Mouse (Mus musculus) fat pad, adult 2 months (tissue): Measurements from ENCODE around the gene Cryzl2.

Experiments used
- DNase-seq: peaks from one replicate; pipeline ENCODE4 v3.0.0-alpha.2; 2011; ENCODE audit warnings: low read depth, low spot score; ENCODE audit errors: extremely low read depth

Cryzl2 gene

DNA sequence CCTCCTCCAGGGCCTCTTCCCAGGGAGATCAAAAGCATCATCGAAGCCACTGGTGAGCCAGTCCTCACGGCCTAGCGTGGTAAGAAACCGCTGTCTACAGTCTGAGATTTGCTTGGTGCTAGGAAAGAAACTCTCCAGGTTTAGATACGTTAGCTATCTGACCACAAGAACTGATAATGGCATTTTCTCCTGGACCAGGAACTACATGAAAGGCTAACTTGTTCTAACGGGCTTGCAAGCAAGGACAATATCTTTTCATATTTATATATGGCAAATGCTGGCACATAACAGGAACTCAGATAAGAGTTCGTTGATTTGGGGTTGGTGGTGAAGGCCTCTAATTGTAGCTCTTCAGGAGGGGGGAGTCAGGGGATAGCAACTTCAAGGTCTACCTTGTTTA lies 66.4 kb downstream of the Cryzl2 start:
- DNase-seq = no peak

DNA sequence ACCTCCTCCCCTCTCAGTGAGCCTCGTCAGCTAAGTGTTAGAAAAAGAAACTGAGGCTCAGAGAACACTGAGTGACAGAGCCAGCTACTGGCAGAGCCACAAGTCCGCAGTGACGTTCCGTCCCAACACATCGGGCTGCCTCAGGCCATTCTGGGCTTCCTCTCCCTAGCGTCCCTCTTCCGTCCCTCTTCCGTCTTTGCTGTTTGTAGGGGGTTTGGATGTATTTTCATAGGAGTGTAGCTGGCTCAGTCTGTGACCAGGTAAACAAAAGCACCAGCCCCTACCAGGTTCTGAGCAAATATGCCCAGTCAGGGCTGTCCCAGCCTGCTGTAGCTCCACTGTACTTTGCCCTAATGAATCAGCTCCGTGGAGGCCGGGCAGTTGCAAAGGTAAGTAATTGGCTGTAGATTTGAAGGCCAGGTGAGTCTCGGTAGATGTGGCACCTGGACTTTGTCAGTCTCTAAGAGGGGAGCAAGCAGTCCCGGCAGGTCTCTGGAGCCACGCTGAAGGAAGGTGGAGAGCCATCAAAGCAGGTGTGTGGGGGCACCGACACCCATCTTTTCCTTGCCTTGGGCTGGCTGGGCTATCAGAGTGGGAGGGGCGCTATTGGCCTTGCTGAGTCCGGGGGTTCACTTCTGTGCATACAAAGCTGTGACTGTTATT lies 67.4 kb downstream of the Cryzl2 start:
- DNase-seq = no peak

DNA sequence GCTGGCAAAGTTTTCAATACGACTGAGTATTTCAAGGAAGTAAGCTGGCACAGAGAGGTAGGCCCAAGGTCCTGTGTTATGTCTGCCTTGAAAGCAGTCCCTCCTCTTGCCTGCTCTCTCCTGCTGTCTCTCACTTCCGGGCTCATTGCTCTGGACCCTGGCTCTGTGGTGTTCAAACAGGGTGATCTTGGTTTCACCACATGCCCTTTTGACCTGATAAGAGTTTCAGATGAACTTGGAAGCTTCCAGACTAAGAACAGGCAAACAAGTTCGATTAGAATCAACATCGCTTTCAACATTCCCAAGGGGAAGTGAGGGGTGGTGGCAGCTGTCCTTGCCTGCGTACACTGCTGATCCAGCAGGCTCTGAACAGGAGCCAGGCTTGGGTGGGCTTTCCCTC lies 68.2 kb downstream of the Cryzl2 start:
- no peak for DNase-seq

DNA sequence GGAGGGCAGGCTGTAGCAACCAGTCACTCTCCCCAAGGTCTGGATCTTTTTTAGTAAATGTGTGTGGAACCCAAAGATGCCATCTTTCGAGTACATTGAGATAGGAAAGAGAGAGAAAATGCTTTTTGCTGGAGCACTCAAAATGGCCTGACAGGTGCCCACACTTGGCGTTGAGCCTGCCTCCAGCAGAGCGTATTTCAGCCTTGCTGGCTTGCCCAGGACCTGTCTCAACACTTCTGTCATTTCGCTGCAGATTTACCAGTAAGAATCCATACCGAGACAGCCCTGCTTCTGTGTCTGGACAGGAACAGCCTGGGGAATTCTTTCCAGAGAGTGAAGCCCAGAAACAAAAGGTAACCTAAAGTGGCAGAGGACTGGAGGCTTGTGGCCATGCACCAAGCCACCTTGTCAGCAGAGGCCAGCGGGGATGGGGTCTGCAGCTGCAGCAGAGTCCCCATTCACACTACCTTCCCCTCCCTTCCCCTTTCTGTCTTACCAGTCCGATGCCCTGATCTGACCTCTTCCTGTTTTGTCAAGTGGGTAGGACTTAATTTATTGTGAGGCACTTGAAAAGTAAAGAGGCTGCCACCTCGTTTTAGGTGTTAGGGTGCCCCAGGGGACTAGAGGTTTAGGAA lies 74.6 kb downstream of the Cryzl2 start:
- DNase-seq = peak; percentile 45

DNA sequence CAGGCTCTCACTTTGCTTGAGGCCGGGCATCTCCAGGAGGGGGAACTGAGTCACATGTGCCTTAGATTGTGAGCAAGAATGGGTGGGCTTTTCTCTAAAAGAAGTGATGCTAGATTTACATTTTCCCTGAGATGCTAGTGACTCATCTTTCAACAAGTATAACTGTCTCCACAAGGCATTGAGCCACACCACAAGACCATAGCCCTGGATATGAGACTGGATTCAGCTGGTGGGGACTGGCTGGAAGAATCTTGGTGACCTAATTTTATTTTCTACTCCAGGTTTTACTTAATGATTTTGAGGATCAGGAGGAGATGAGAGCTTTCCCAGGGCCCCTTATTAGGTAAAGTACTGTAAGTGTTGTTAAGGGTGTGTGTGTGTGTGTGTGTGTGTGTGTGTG lies 77.2 kb downstream of the Cryzl2 start:
- no peak for DNase-seq

DNA sequence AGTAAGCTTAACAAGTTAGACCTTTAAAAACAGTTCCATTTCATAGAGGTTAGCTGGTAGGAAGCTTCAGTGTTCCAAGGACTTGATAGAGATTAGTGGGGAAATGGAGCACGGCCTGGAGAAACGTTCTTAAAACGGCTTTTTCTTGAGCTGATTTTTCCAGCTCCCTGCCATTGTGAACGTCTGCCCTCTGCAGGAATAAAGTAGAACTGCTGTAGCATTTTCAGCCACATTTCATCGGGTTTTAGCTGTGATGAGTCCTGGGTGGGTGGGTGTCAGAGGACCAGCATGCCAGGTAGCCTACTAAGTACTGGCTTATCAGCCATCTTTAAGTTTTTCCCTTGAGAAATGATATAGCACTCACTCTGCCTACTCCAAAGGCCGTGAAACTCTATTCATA lies 78.1 kb downstream of the Cryzl2 start:
- no peak for DNase-seq

DNA sequence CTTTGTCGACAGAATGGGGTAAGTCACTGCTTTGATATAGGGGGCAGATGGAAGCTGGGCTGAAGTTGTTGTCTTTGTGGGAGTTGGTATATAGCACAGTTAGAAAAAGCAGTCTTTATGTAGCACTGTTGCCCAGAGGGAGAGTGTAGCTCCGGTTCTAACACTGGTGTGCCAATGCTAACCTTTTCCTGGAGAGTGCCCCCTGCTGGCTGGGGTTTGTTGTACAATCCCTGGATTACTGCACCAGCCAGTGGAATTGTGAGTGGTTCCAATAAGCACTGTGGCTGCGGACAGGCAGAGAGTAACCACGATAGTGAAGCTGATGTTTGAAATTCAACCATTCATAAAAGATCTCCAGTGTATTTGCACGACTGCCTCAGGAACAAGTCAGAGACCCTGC lies 79.3 kb downstream of the Cryzl2 start:
- DNase-seq = no peak
